ENCODE assay signal across 1 mouse cellular context in the genomic region with DNA sequence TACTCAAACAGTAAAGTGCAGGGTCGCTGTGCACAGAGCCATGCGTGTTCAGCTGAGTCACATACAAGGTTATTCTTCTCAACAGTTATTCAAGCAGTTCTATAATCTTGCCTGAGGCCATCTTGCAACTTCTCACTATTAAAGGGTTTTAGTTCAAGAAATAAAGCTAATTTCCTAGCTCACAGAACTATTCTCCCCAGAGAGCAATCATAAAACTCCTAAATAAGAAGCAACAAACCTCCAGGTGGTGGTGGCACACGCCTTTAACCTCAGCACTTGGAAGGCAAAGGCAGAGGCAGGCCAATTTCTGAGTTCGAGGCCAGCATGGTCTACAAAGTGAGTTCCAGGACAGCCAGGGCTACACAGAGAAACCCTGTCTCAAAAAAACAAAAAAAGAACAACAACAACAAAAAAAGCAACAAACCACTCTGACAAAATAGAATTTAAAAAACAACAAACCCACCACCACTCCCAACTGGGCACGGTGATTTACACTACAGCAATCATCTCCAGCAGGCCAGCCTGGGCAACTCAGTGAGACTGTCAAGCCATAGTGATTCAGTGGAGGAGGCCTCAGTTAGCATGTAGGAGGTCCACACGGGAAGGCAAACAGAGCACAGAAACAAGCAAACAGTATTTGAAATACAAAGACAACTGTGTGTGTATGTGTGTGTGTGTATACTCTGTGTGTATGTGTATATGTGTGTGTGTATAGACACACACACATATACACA.
TF ChIP-seq lines count a peak whose summit lies in the region.

No protein-coding gene starts in this region.

TF ChIP-seq in CH12.LX, 34 proteins besides CTCF, POLR2A, EP300 and RAD21:
- TF ChIP-seq CHD2 (IDR thresholded peaks at IDR 0.05; ENCODE audit: low read length): no peak
- no peak for TF ChIP-seq USF1 (IDR thresholded peaks at IDR 0.05; ENCODE audit: low read depth, low read length)
- TF ChIP-seq SIN3A (IDR thresholded peaks at IDR 0.05; ENCODE audit: low read length): no peak
- TF ChIP-seq ZMIZ1 (IDR thresholded peaks at IDR 0.05; ENCODE audit: low read depth, low read length): 0 out of 2 replicates have a peak, but pooled peaks have one; percentile 33
- no peak for TF ChIP-seq ZNF384 (IDR thresholded peaks at IDR 0.05; ENCODE audit: low read depth, low read length)
- no peak for TF ChIP-seq MYC (IDR thresholded peaks at IDR 0.05; ENCODE audit: low read depth, low read length)
- no peak for TF ChIP-seq MAX (IDR thresholded peaks at IDR 0.05; ENCODE audit: low read length)
- TF ChIP-seq RCOR1 (conservative IDR thresholded peaks at IDR 0.05; ENCODE audit: low read depth, low read length): no peak
